Mouse (Mus musculus) 3134 (cell line): Measurements from ENCODE around the gene Ubl7.
A peak's percentile ranks its signal among the peaks of the same experiment; 100 is the strongest.

Experiments
- DNase-seq: peaks from one replicate; pipeline ENCODE4 v3.0.0-alpha.2; 2011; ENCODE audit warnings: low spot score; ENCODE audit not compliant: insufficient read length; ENCODE audit errors: extremely low read depth

Ubl7 gene

GRCm38 (mm10) chr9:57945771-57946616 lies 35.2 kb downstream of the Ubl7 start:
- DNase-seq, result no peak

GRCm38 (mm10) chr9:57947381-57948030 lies 36.7 kb downstream of the Ubl7 start:
- no peak for DNase-seq

- DNase-seq, result no peak
These were observed 37.7 kb downstream of the Ubl7 start for GRCm38 (mm10) chr9:57948333-57948931.

GRCm38 (mm10) chr9:57949102-57949704 lies 38.4 kb downstream of the Ubl7 start:
- no peak for DNase-seq

GRCm38 (mm10) chr9:57949879-57950278 lies 39.1 kb downstream of the Ubl7 start:
- no peak for DNase-seq

GRCm38 (mm10) chr9:57950519-57950918 lies 39.7 kb downstream of the Ubl7 start:
- no peak for DNase-seq

GRCm38 (mm10) chr9:57951993-57952392 lies 41.2 kb downstream of the Ubl7 start:
- no peak for DNase-seq

- peak; percentile 69 for DNase-seq
These were observed 44.4 kb downstream of the Ubl7 start for GRCm38 (mm10) chr9:57954962-57955744.

- no peak for DNase-seq
These were observed 45.0 kb downstream of the Ubl7 start for GRCm38 (mm10) chr9:57955764-57956163.

GRCm38 (mm10) chr9:57956196-57956837 lies 45.5 kb downstream of the Ubl7 start:
- DNase-seq, result no peak

- no peak for DNase-seq
These were observed 46.1 kb downstream of the Ubl7 start for GRCm38 (mm10) chr9:57956838-57957236.

- no peak for DNase-seq
These were observed 47.8 kb downstream of the Ubl7 start for GRCm38 (mm10) chr9:57958615-57959014.

GRCm38 (mm10) chr9:57959399-57959798 lies 48.6 kb downstream of the Ubl7 start:
- no peak for DNase-seq

GRCm38 (mm10) chr9:57959886-57960866 lies 49.4 kb downstream of the Ubl7 start:
- DNase-seq, result no peak

GRCm38 (mm10) chr9:57961226-57961625 lies 50.4 kb downstream of the Ubl7 start:
- no peak for DNase-seq

GRCm38 (mm10) chr9:57961863-57962778 lies 51.3 kb downstream of the Ubl7 start:
- no peak for DNase-seq

GRCm38 (mm10) chr9:57963249-57963997 lies 52.6 kb downstream of the Ubl7 start:
- no peak for DNase-seq
